Mouse (Mus musculus) embryonic stem cell, embryonic (primary cell): ENCODE results near the gene Gucy2c.

Experiments used
- CTCF ChIA-PET, 4 experiments: fragments of 300-600 bp in 2 of 4; fragments of 350-600 bp in 2 of 4; sonication (Branson Sonifier 250); formaldehyde crosslinking; loops; one replicate each; lab custom pipeline; 2022; ENCODE audit warnings: inconsistent platforms in 2 of 4; lab: Charles Lee
- POLR2A ChIA-PET, 4 experiments: fragments of 300-600 bp in 2 of 4; fragments of 350-600 bp in 2 of 4; sonication (Branson Sonifier 250); formaldehyde crosslinking; loops; one replicate each; lab custom pipeline; 2022; ENCODE audit warnings: antibody characterized with exemption in 4 of 4, inconsistent platforms in 1 of 4; lab: Charles Lee

Gene Gucy2c

GRCm38 (mm10) chr6:136781377-136781986 is at the start of gene Gucy2c:
Gucy2c (minus strand) TSS chr6:136781765.
- CTCF ChIA-PET: interaction anchor here in 2 of 4 experiments (0.6 to 0.9 kb wide), 2 partner anchors 23 to 83 kb away, joined by 3 read pairs; partner anchors contain the start of gene Hist4h4 (in 1 of the 2)
- POLR2A ChIA-PET: interaction anchor here in 3 of 4 experiments (0.6 to 4.8 kb wide), 8 partner anchors 22 to 126 kb away, joined by 3 to 40 read pairs (median 5); partner anchors contain the start of genes Hist4h4 (in 3 of the 3) and H2afj (in 1 of the 3)

GRCm38 (mm10) chr6:136828681-136829080 is 47.1 kb upstream of the Gucy2c start:
- ChIA-PET POLR2A (interaction anchor here (0.6 to 18.5 kb wide), 43 partner anchors 9 to 523 kb away, joined by 3 to 441 read pairs (median 6); partner anchors contain the start of genes H2afj (in 4 of the 4), Hist4h4 (in 3 of the 4) and Rerg (in 1 of the 4)), CTCF (interaction anchor here in 1 of 4 experiments (1.0 kb wide), 2 partner anchors 19 to 25 kb away, joined by 3 to 6 read pairs; partner anchors contain the start of gene Hist4h4)

DNA sequence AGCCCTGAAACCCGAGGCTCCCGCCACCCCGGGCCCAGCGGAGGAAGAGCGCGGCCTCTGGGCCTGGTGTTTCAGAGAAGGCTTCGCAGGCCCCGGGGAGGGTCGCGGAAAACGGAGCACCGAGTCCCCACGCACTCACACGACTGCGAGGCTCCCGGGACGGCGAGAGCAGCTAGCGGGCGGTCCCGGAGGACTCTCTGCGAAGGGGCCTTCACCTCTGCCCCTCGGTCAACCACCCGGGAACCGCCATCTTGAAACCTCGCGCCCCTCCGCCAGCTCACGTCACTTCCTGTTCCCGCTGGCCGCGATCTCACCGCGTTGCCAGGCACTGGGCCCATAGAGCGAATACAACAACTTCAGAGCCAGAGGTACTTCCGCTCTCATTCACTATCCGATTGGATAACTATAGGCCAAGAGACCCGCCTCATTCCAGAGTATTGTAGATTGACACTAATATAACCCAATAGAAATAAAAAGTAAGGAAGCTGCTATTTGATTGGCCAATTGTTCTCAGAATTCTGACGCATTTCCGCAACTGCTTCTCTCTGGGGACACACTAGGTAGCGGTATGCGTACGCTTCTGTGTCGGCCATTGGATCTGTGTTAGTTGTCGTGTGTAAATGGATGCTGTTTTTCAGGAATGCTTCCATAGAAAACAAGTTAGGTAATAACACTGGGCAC is 46.5 kb upstream of the Gucy2c start, which contains the start of gene Wbp11:
Gene Wbp11, minus strand, starts transcription at position 353 of the 681 bp plus-strand sequence.
- CTCF ChIA-PET: interaction anchor here in 1 of 4 experiments (1.0 kb wide), 2 partner anchors 20 to 24 kb away, joined by 3 to 6 read pairs; partner anchors contain the start of gene Hist4h4
- POLR2A ChIA-PET: interaction anchor here (0.6 to 18.5 kb wide), 60 partner anchors 8 to 522 kb away, joined by 3 to 441 read pairs (median 4); partner anchors contain the start of genes H2afj (in 4 of the 4), Hist4h4 (in 3 of the 4) and Rerg (in 1 of the 4)

DNA sequence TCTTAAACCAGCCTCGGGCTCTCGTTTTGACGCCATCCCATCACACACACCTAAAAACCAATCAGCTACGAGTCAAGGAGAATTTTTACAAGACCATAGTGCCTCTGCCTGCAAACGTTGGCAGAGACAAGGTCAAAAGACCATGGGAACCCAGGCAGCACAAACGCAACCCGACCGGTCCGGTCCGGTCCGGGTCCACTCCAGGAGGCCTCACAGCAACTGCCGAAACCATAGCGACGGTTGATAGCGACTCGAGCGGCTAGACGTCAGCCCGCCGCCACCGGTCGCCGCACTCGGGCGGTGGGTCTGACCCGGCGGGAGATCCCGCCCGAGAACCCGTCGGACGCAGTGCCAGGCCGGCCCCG is 45.9 kb upstream of the Gucy2c start, which contains the start of gene BC049715:
Gene BC049715, plus strand, starts transcription at position 111 of the 365 bp plus-strand sequence.
- ChIA-PET CTCF (interaction anchor here in 1 of 4 experiments (1.0 kb wide), 2 partner anchors 20 to 23 kb away, joined by 3 to 6 read pairs; partner anchors contain the start of gene Hist4h4), POLR2A (interaction anchor here (0.6 to 18.5 kb wide), 54 partner anchors 8 to 405 kb away, joined by 3 to 441 read pairs (median 4); partner anchors contain the start of genes H2afj (in 4 of the 4), Hist4h4 (in 3 of the 4) and Rerg (in 1 of the 4))

DNA sequence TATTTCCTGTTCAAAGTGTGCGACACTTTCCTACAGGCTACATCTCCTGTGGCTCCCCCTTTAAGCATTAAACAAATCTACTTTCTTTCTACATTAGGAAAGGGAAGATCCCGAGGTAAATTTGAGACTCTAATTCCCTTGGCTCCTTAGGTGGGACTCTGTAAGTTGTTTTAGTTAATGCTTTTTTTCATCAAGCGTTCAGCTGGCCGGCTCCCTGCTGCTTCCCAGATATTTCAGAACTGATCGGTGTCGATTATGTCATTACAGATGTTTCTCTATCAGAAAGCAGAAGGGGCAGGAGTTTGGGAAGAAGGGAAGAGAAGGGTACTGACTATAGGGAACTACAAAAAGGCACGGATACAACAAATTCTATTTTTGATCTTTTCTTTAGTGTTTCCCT is 45.6 kb upstream of the Gucy2c start:
- ChIA-PET POLR2A (interaction anchor here (0.6 to 18.5 kb wide), 28 partner anchors 9 to 343 kb away, joined by 3 to 441 read pairs (median 8); partner anchors contain the start of genes H2afj (in 4 of the 4), Hist4h4 (in 3 of the 4) and Rerg (in 1 of the 4)), CTCF (no interaction called here)

- CTCF ChIA-PET: no interaction called here
- POLR2A ChIA-PET: interaction anchor here in 3 of 4 experiments (1.0 to 14.0 kb wide), 8 partner anchors 8 to 21 kb away, joined by 3 to 268 read pairs (median 4); partner anchors contain the start of genes Hist4h4 (in 3 of the 3) and H2afj (in 2 of the 3)
Observed at GRCm38 (mm10) chr6:136824987-136825386, 43.4 kb upstream of the Gucy2c start.

DNA sequence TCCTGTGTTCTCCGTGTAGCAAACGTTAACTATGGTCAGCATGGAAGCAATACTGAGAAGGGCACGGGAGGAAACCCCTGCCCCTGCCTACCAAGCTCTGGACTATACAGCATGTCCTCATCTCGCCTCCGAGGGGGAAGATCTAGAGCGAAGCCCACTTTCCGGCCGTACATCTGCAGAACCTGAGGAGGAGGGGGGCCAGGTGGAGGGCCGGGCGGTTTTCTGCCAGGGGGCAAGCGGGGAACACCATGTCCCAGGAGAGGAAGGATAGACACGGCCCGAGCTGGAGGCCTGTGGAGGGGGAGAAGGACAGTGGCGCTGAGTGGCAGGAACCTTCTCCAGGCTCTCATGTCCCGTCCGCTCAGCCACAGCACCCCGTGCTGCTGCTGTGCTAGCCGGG is 39.5 kb upstream of the Gucy2c start:
- POLR2A ChIA-PET: interaction anchor here in 3 of 4 experiments (2.4 to 14.0 kb wide), 7 partner anchors 7 to 17 kb away, joined by 9 to 268 read pairs (median 55); partner anchors contain the start of genes Hist4h4 (in 3 of the 3), H2afj (in 2 of the 3), BC049715 (in 1 of the 3) and Wbp11 (in 1 of the 3)

DNA sequence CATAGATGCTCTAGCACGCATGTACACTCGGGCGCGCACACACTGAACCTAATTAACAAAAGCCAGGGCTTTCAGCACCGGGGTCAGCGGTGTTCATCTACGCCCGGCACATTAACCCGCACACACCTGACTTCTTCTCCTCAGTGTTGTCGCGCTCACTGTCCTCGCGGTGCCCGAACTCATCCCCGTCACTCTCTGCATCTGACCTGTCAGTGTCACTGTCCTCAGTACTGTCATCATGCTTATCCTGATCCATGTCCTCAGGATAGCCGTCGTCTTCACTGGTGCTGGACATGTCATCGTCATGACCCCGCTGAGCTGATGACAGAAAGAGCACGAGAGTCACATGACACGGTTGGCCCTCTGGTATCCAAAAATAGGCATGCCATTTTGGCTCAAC is 38.8 kb upstream of the Gucy2c start:
- POLR2A ChIA-PET: interaction anchor here in 3 of 4 experiments (1.2 to 14.0 kb wide), 7 partner anchors 8 to 16 kb away, joined by 3 to 268 read pairs (median 55); partner anchors contain the start of genes Hist4h4 (in 3 of the 3), H2afj (in 2 of the 3), Wbp11 (in 2 of the 3) and BC049715 (in 1 of the 3)
- CTCF ChIA-PET: interaction anchor here in 3 of 4 experiments (0.6 to 1.2 kb wide), 3 partner anchors 12 to 1873 kb away, joined by 3 to 4 read pairs (median 3); partner anchors contain the start of gene H2afj (in 1 of the 3)

More for the DNA sequence above, 39.5 kb upstream of the Gucy2c start:
- CTCF ChIA-PET: interaction anchor here in 1 of 4 experiments (0.6 kb wide), 1 partner anchor 14 kb away, joined by 3 read pairs; no protein-coding TSS in a partner anchor

DNA sequence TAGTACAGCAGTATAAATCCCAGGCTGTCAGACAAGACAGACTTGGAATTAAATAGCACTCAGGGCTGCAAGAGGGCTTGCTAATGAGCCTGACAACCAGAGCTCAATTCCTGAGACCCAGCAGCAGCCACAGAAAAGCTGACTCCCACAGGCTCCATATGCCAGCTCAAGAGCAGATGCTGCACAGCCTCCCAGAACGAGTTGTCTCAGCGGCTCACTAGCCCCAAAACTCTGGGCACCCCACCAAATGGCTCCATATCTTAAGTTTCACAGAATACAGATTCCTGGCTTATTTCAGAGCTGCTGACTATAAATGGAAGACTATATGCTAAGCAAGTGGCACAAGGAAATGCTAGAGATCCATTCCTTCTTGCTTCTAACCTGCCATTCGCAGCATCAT is 36.0 kb upstream of the Gucy2c start:
- ChIA-PET CTCF (interaction anchor here in 3 of 4 experiments (0.6 to 0.8 kb wide), 3 partner anchors 13 to 34 kb away, joined by 3 to 4 read pairs (median 4); partner anchors contain the start of gene Hist4h4 (in 1 of the 3)), POLR2A (interaction anchor here (1.1 to 14.0 kb wide), 11 partner anchors 8 to 21 kb away, joined by 3 to 268 read pairs (median 10); partner anchors contain the start of genes BC049715 (in 4 of the 4), Wbp11 (in 3 of the 4), H2afj (in 2 of the 4) and Hist4h4 (in 2 of the 4))

- CTCF ChIA-PET: no interaction called here
- POLR2A ChIA-PET: interaction anchor here (1.1 to 14.0 kb wide), 13 partner anchors 8 to 35 kb away, joined by 3 to 268 read pairs (median 10); partner anchors contain the start of genes BC049715 (in 4 of the 4), Hist4h4 (in 3 of the 4), Wbp11 (in 3 of the 4) and H2afj (in 2 of the 4)
Observed at GRCm38 (mm10) chr6:136816826-136817225, 35.3 kb upstream of the Gucy2c start.

DNA sequence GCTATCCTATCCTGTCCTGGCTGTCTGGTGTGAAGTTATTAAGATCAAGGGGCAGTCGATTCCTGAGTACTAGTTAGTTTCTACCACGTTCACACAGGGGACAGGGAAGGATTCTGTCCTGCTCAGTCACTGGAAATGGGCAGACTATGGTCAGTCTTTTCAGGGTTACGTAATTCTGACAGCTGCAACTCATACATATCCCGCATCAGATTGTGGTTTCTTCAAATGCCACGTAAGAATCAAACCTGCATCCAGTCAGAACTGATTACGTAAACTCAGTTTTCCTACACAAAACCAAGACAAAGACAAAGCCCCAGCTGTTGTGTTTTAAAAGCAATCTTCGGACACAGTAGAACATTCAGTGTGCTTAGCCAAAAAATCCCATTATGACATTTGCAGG is 33.8 kb upstream of the Gucy2c start:
- POLR2A ChIA-PET: interaction anchor here (0.5 to 14.0 kb wide), 7 partner anchors 9 to 623 kb away, joined by 3 to 268 read pairs (median 10); partner anchors contain the start of genes Hist4h4 (in 3 of the 4), BC049715 (in 2 of the 4), Wbp11 (in 2 of the 4) and H2afj (in 1 of the 4)

DNA sequence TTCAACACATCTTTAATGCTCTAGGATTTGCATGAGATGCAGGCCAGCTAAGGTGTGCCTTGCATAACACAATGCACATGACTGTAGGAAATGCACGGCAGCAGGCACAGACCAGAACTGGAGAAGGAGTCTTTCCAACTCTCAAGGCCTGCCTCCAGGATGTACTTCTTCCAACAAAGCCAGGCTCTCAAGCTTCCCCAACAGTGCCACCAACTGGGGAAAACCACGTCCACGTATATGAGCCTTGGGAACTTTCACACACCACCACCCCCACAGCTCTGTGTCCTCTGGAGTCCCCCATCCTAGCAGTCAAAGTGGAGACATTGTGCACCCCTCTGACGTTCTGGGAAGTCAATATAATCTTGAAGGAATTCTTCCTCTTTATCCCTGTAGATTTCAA is 31.6 kb upstream of the Gucy2c start:
- ChIA-PET CTCF (interaction anchor here in 2 of 4 experiments (0.5 to 1.1 kb wide), 3 partner anchors 18 to 1107 kb away, joined by 3 to 4 read pairs (median 3); no protein-coding TSS in a partner anchor), POLR2A (interaction anchor here (0.6 to 14.0 kb wide), 10 partner anchors 9 to 281 kb away, joined by 3 to 161 read pairs (median 7); partner anchors contain the start of genes Hist4h4 (in 3 of the 4), BC049715 (in 2 of the 4) and Wbp11 (in 2 of the 4))

More for the DNA sequence above, 33.8 kb upstream of the Gucy2c start:
- CTCF ChIA-PET: no interaction called here

GRCm38 (mm10) chr6:136811196-136811595 is 29.6 kb upstream of the Gucy2c start:
- CTCF ChIA-PET: no interaction called here
- POLR2A ChIA-PET: interaction anchor here in 2 of 4 experiments (1.0 to 1.6 kb wide), 2 partner anchors 17 kb away, joined by 3 to 4 read pairs; partner anchors contain the start of genes Wbp11 (in 2 of the 2) and BC049715 (in 1 of the 2)

GRCm38 (mm10) chr6:136809673-136810072 is 28.1 kb upstream of the Gucy2c start:
- ChIA-PET POLR2A (interaction anchor here (0.6 to 7.9 kb wide), 15 partner anchors 10 to 938 kb away, joined by 3 to 441 read pairs (median 7); partner anchors contain the start of genes BC049715 (in 2 of the 4), Wbp11 (in 2 of the 4) and Smco3 (in 1 of the 4)), CTCF (interaction anchor here in 1 of 4 experiments (0.7 kb wide), 1 partner anchor 1364 kb away, joined by 3 read pairs; no protein-coding TSS in a partner anchor)

- ChIA-PET CTCF (interaction anchor here in 2 of 4 experiments (0.7 to 1.6 kb wide), 2 partner anchors 189 to 1364 kb away, joined by 3 to 6 read pairs; no protein-coding TSS in a partner anchor), POLR2A (interaction anchor here (0.6 to 7.9 kb wide), 32 partner anchors 8 to 946 kb away, joined by 3 to 441 read pairs (median 6); partner anchors contain the start of genes BC049715 (in 4 of the 4), Wbp11 (in 4 of the 4), Smco3 (in 2 of the 4) and Dera (in 1 of the 4))
Observed at GRCm38 (mm10) chr6:136809077-136809476, 27.5 kb upstream of the Gucy2c start.

DNA sequence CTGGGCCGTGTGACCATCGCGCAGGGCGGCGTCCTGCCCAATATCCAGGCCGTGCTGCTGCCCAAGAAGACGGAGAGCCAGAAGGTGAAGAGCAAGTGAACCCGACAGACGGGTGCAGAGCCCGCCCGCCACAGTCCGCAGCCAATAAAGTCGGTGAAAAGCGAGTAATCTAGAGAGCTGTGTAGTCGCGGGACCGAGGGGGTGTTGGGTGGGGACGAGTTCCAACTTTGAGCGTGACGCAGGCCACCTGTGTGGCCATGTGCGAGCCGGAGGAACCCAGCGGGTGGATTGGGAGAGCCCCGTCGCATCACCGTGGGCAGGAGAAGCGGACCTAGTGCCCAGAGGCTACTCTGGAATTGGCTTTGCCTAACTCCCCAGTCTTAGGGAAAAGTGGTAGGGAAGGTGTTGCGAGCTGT is 27.1 kb upstream of the Gucy2c start:
- ChIA-PET CTCF (interaction anchor here in 2 of 4 experiments (1.0 to 1.6 kb wide), 3 partner anchors 11 to 188 kb away, joined by 3 to 6 read pairs (median 4); no protein-coding TSS in a partner anchor), POLR2A (interaction anchor here (0.6 to 7.9 kb wide), 67 partner anchors 8 to 1918 kb away, joined by 3 to 441 read pairs (median 5); partner anchors contain the start of genes BC049715 (in 4 of the 4), Wbp11 (in 4 of the 4), Smco3 (in 2 of the 4) and Dera (in 1 of the 4))
